Mouse (Mus musculus): Measurements from ENCODE around the gene Prss46.
"Not testable (repeated sequence)": the region's sequence is repeated elsewhere in the genome, so short reads cannot be mapped to it uniquely, and the experiment has no call there.

The Prss46 gene

GRCm38 (mm10) chr9:110844206-110844605 lies at the start of gene Prss46:
TSS of gene Prss46 (plus strand) at chr9:110844506.
- ATAC-seq (ENCODE audit: low TSS enrichment): no peak

DNA sequence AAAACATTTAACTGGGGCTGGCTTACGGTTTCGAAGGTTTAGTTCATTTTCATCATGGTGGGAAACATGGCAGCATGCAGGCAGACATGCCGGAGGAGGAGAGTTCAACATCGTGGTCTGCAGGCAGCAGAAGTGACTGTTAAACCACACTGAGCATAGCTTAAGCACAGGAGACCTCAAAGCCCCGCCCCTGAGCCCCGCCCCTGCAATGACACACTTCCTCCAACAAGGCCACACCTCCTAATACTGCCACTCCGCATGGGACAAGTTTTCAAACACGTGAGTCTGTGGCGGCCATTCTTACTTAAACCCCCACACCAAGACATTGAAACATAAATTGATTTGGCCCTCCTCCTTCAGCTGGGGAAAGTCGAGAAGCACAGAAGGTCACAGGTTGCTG lies 47.3 kb upstream of the Prss46 start:
- no peak for ATAC-seq (ENCODE audit: low TSS enrichment)

GRCm38 (mm10) chr9:110797866-110798265 lies 46.4 kb upstream of the Prss46 start, which contains the start of gene Prss42:
TSS of gene Prss42 (plus strand) at chr9:110798166.
- no peak for ATAC-seq (ENCODE audit: low TSS enrichment)

DNA sequence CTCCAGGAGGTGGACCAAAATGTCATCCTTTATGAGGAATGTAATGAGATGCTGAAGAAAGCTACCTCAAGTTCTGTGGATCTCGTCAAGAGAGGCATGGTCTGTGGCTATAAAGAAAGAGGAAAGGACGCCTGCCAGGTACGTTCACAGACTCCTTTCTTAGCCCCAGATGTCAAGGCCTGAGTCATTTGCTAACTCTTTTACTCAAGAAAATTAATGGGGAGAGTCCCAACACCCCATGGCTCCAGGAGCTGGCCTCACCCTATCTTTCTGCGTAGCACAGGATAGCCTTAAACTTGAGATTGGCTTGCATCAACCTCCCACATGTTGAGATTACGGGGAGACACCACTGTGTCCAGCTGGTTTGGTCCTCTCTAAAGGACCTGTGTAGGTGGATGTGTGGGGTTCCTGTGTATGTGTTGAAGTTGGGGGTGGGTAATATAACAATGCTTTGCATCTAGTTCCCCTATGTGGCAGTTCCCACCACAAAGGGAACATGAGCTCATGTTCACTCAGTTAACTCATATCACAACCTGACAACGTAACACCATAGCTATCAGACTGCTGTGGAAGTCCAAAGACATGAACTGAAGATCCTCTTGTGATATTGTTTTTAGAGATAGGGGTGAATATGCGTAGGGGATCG lies 43.3 kb upstream of the Prss46 start:
- ATAC-seq (ENCODE audit: low TSS enrichment): no peak

DNA sequence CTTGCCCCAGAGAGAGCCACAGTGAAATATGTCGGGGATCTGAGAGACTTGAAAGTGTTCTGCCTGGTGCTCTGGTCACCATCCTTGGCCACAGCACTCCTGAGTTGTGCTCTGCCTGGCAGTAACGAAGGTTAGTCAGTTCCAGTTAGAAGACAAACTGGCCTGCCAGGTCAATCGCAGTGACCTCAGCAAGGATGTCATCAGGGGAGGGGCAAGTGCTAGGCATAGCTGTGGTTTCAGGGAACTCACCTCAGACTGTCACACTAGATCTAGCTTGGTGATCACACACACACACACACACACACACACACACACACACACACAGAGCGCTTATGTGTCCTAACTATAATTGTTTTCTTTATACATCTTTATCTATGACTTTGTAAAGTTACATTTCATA lies 41.0 kb upstream of the Prss46 start:
- ATAC-seq (ENCODE audit: low TSS enrichment): no peak

DNA sequence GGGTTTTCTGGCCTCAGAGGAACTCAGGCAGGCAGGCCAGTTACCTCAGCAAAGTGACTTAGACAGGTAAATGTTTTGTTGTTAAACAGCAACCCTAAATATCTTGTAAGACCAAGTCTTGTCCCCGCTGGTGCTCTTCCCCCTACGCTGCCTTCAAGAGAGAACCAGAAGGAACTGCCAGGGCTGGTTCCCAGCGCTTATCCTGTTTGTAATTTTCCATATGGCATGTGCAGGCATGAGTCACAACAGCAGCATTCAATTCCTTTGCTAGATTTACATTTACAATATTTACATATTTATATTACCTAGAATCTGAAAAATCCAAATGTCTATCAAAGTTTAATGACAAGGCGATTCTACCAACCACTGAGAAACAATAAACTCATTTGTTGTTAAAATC lies 34.3 kb upstream of the Prss46 start:
- ATAC-seq (ENCODE audit: low TSS enrichment): peak; percentile 72; the same call in 1 of the 2 replicates

- ATAC-seq (ENCODE audit: low TSS enrichment): no peak
Measured at GRCm38 (mm10) chr9:110813789-110814188, 30.5 kb upstream of the Prss46 start, which contains the start of gene Prss44. TSS of gene Prss44 (plus strand) at chr9:110813994.

GRCm38 (mm10) chr9:110820546-110820945 lies 23.8 kb upstream of the Prss46 start:
- not testable (repeated sequence) for ATAC-seq (ENCODE audit: low TSS enrichment)

GRCm38 (mm10) chr9:110821436-110821835 lies 22.9 kb upstream of the Prss46 start:
- no peak for ATAC-seq (ENCODE audit: low TSS enrichment)

DNA sequence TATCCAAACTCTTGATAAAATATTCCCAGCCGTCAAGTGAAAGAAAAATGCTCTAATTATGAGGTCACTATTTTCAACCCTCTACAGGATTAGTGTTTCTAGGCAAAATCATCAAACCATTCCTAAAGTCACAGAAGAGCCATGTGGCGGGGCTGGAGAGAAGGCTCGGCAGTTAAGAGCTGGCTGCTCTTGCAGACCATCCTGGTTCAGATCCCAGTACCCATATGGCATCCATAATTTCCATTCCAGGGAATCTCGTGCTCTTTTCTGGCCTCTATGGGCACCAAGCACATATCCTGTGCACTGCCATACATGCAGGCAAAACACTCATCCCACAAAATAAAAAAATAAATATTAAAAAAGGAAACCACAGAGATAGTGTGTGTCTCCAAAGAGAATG lies 18.9 kb upstream of the Prss46 start:
- no peak for ATAC-seq (ENCODE audit: low TSS enrichment)

DNA sequence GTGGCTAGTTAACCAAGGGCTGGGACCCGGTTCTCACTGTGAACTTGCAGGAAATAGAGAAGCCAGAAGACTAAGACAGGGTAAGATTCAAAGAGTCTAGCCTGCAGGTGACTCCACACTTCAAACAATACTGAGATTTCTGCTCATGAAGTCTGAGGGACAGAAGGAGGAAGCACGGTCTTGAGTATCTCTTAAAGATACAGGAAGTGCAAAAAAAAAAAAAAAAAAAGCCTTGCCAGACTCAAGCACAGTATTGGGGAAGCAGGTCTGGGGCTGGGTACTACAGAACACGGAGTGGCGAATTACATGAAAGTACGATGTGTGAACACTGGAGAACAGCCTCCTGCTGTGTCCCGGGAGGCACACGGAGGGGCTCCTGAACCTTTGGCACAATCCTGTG lies 18.5 kb upstream of the Prss46 start:
- ATAC-seq (ENCODE audit: low TSS enrichment): no peak

GRCm38 (mm10) chr9:110826390-110826789 lies 17.9 kb upstream of the Prss46 start, which contains the start of gene Prss43:
TSS of gene Prss43 (plus strand) at chr9:110826690.
- no peak for ATAC-seq (ENCODE audit: low TSS enrichment)

- no peak for ATAC-seq (ENCODE audit: low TSS enrichment)
Measured at GRCm38 (mm10) chr9:110833021-110833420, 11.3 kb upstream of the Prss46 start.

DNA sequence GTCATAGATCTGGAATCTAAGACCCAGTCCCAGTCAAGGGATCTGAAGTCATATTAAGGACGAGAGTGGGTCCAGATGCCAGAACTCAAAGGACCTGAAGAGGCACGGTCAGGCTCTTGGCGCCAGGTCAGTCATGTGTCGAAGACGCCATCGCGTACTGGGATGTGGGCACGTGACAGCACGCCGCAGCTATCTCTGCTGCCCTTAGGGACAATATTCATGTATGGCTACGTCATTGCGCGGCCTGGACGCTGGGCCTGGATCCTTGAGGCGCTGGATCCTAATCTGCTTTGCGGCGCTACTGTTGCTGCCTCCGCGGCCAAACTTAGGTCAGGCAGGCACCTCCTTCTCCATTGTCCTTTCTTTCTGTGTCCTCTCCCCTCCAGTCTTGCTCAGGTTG lies 9.9 kb upstream of the Prss46 start, which contains the start of gene Prss45:
Gene Prss45 (plus strand): TSS at position 178 of the 400 bp plus-strand sequence.
- no peak for ATAC-seq (ENCODE audit: low TSS enrichment)

DNA sequence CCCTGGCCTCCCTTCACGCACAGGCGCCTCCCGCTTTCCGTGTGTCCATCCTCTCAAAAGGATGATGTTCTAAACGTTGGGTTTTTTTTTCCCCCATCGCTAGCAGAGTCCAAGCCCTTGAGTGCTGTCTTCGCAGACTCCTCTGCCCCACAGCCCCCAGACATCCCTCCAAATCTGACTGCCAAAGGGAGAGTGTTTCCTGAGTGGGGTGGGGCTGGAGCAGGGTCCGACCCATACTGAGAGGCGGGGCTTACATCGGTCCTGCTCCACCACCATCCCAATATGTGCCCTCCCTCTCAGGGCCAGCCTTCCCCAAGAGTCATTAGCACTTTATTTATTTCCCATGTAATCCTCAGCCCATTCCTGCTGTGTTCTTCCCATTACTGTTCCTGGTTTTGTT lies 9.3 kb upstream of the Prss46 start:
- ATAC-seq (ENCODE audit: low TSS enrichment): no peak

DNA sequence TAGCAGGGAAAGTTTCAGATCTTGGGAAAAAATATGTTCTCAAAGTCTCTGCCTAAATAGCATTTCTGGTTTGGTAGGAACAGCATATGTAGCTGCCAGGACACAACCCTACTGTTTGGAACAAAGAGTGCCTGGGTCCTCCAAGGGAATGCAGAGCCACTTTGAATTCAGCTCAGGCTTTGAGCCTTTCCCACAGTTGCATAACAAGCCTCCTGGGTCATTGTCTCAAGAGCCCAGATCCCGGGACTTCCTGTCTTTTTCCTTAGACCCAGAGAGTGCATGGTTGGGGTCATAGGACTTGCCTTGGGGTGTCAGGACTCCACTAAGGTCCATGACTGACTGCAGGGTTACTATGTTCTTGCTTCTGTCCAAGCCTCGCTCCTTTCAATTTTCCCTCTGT lies 8.2 kb upstream of the Prss46 start:
- no peak; the same call in 1 of the 2 replicates for ATAC-seq (ENCODE audit: low TSS enrichment)

GRCm38 (mm10) chr9:110840905-110841304 lies 3.4 kb upstream of the Prss46 start:
- no peak for ATAC-seq (ENCODE audit: low TSS enrichment)

- no peak for ATAC-seq (ENCODE audit: low TSS enrichment)
Measured at GRCm38 (mm10) chr9:110841438-110841837, 2.9 kb upstream of the Prss46 start.

- no peak for ATAC-seq (ENCODE audit: low TSS enrichment)
Measured at GRCm38 (mm10) chr9:110849162-110849561, 4.9 kb downstream of the Prss46 start.

GRCm38 (mm10) chr9:110855903-110856302 lies 11.6 kb downstream of the Prss46 start:
- ATAC-seq (ENCODE audit: low TSS enrichment): no peak

DNA sequence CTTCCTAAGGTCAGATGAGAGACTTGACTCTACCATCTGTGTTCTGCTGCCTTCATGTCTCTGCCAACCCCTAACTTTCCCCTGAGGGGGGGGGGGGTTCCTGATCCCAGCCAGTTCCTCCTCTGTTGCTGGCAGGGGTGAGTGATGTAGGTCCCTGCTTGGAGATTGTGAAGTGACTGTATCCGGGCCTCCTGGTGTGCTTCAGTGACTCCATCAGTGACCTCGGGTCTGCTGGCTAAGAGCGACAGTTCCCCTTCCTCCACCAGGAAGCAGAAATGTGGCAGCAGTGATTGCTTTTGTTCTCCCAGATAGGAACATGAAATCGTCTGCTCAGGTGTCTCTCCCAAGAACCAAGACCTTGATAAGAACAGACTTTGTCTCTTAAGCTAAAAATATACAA lies 12.6 kb downstream of the Prss46 start:
- ATAC-seq (ENCODE audit: low TSS enrichment): no peak

GRCm38 (mm10) chr9:110857781-110858472 lies 13.6 kb downstream of the Prss46 start, which contains the start of gene Prss50:
TSS of gene Prss50 (plus strand) at chr9:110857967.
- no peak for ATAC-seq (ENCODE audit: low TSS enrichment)

- no peak for ATAC-seq (ENCODE audit: low TSS enrichment)
Measured at GRCm38 (mm10) chr9:110858523-110858922, 14.2 kb downstream of the Prss46 start.
